Mouse (Mus musculus): ENCODE data around the gene Fras1. TPM values are rescaled to one million over a fixed set of nuclear protein-coding genes. Genes with fewer than 3 reads are reported as not detected.

Fras1 gene
- total RNA-seq, 2 experiments from 2014 or later, result not detected

Other genes starting within 250 kb of the Fras1 start
- gene Cnot6l, start 209.8 kb upstream of the Fras1 start, total RNA-seq (2015), result 98.5 and 108 TPM in 2 replicates
- gene Cnot6l, start 209.8 kb upstream of the Fras1 start, total RNA-seq (2017), result 43.9 and 67.9 TPM in 2 replicates
- gene Mrpl1, start 164.5 kb upstream of the Fras1 start, total RNA-seq (2015), result 34.5 and 41.4 TPM in 2 replicates
- 48.3 and 69.1 TPM in 2 replicates for gene Mrpl1, start 164.5 kb upstream of the Fras1 start, total RNA-seq (2017)

Data from megakaryocyte progenitor cell, adult 5-6 weeks (primary cell).